Mouse (Mus musculus): Measurements from ENCODE around the gene Dpagt1. TPM values are rescaled to one million over a fixed set of nuclear protein-coding genes. Genes with fewer than 3 reads are reported as not detected.
"Not testable (repeated sequence)": the region's sequence is repeated elsewhere in the genome, so short reads cannot be mapped to it uniquely, and the experiment has no call there.

Gene Dpagt1
- total RNA-seq, 2 experiments from 2014 or later = 20.4 to 22.2 TPM

GRCm38 (mm10) chr9:44318076-44318825, 7.6 kb upstream of the Dpagt1 start:
- intact Hi-C loops (cut with DNase I) = no loop called here
- no peak for DNase-seq

DNA sequence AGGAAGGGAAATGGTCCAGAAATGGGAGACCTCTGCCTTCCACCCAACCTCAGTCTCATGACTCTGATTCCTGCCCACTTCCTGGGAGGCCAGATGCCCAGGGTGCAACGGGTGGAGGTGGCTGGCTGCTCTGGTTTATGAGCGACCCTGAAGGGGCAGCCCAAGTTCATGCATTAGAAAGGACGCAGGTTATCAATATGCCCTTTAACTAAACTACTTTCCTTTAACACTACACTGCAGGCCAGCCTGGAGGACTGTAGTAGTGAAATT, 7.1 kb upstream of the Dpagt1 start:
- intact Hi-C loops (cut with DNase I) = no loop called here
- DNase-seq = no peak

DNA sequence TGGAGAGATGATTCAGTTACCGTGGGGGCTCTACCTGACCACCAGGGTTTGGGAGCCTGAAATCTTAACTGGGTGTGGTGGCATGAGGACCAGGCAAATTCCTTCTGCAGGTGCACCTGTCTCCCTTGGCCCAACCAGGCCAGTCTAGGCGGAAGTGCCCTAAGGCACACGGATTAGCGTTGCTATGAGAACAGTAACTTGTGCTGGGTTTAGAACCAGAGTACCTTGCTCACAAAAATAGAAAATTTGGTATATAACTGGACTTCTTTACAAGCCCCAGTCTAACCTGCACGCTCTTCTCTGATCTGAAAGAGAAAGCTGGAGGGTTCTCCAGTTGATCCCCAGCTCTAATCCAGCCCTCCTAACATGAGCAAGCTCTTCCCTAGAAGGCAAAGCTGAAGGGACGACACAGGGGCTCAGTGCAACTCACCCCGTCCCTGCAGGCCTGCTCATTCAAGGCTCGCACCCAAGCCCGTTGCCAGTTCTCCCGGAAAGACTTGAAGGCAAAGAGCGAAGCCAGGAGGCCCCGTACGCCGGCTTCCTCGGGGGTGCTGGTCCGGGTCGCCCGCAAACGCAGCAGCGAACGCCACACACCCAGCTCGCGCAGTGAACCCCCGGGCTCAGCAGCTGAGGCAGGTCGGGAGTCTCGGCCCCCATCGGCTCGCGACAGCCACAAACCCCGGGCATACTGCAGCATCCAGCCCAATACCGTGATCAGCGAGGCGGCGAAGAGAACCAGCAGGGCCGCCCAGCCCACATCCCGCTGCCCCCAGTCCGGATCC, 6.5 kb upstream of the Dpagt1 start:
- DNase-seq = no peak
- intact Hi-C loops (cut with DNase I) = no loop called here

- peak; percentile 95 for DNase-seq
- intact Hi-C loops (cut with DNase I) = no loop called here
These were observed 5.7 kb upstream of the Dpagt1 start, which contains the start of gene C2cd2l for GRCm38 (mm10) chr9:44319887-44320798. Gene C2cd2l, minus strand, starts transcription at chr9:44320285.

DNA sequence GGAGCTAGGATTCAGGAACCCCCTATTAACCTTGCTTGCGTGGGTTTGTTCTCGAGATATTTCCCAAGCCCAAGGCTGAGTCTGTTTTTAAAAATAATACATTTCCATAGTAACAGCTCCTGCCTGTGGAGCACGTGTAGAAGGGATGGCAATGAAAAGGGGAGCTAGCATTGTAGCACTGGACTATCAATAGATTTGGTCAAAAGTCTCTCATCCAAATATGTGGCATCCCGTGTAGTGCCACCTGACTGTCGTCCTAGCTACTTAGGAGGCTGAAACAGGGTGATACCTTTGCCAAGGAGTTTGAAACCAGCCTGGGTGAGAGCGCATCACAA, 5.1 kb upstream of the Dpagt1 start:
- intact Hi-C loops (cut with DNase I) = no loop called here
- DNase-seq = no peak

GRCm38 (mm10) chr9:44323656-44324055, 2.2 kb upstream of the Dpagt1 start:
- DNase-seq; intact Hi-C loops (cut with DNase I): not testable (repeated sequence)

- DNase-seq = no peak
- intact Hi-C loops (cut with DNase I) = no loop called here
These were observed 1.7 kb upstream of the Dpagt1 start for GRCm38 (mm10) chr9:44324147-44324546.

GRCm38 (mm10) chr9:44325032-44325767, 619 bp upstream of the Dpagt1 start:
- intact Hi-C loops (cut with DNase I); DNase-seq: not testable (repeated sequence)

- peak; percentile 84 for DNase-seq
- intact Hi-C loops (cut with DNase I) = no loop called here
These were observed 698 bp downstream of the Dpagt1 start for GRCm38 (mm10) chr9:44326371-44327063.

DNA sequence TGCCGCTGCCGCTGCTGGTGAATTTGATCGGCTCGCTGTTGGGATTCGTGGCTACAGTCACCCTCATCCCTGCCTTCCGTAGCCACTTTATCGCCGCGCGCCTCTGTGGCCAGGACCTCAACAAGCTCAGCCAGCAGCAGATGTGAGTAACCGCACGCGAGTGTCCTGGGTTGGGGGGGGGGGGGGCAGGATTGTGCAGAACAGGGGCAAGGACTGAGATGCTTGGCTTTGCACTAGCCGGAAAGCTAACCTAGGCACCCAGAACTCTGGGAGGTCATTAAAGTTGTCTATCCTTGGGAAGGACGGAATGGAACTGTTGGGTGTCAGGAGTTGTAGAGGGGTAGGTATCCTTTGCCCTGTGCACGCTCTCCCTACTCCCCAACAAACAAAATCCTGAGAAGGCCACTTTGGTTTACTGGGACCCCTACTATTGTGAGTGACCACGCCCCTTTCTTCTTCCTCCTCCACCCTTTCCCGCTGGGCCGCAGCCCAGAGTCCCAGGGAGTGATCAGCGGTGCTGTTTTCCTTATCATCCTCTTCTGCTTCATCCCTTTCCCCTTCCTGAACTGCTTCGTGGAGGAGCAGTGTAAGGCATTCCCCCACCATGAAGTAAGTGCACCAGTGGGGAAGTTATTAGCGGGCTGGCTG, 1.4 kb downstream of the Dpagt1 start:
- intact Hi-C loops (cut with DNase I) = no loop called here

GRCm38 (mm10) chr9:44327926-44328325, 2.1 kb downstream of the Dpagt1 start:
- intact Hi-C loops (cut with DNase I) = no loop called here
- no peak for DNase-seq

More for the DNA sequence above, 1.4 kb downstream of the Dpagt1 start:
- DNase-seq = no peak

GRCm38 (mm10) chr9:44330736-44331135, 4.9 kb downstream of the Dpagt1 start:
- intact Hi-C loops (cut with DNase I) = no loop called here
- DNase-seq = no peak

DNA sequence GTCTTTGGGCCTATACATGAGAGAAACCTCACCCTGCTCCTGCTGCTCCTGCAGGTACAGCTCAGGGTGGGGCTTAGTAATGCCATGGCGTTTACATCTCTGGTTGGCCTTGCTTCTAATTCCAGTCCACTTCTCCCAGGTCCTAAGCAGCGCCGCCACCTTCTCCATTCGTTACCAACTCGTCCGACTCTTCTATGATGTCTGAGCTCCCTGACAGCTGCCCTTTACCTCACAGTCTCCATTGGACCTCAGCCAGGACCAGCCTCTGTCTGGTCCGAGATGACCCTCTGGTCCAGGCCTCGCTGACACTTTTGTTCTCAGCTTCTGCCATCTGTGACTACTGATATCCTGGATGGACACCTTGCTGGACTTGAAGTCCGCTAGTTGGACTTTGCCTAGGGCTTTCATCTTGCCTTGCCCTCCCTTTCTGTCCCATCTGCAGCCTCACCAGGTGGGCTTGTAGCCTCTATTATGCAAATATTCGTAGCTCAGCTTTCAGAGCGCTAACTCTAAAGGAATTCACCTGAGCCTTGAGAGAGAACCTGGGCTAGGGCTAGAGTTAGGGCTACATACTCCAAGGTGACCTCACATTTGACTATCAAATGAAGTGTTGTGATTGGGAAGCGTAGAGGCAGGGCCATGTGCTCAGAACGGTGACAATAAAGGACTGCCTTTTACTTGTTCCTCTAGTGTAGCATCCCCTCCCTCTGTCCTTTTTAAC, 7.3 kb downstream of the Dpagt1 start:
- intact Hi-C loops (cut with DNase I) = no loop called here
- DNase-seq = no peak

DNA sequence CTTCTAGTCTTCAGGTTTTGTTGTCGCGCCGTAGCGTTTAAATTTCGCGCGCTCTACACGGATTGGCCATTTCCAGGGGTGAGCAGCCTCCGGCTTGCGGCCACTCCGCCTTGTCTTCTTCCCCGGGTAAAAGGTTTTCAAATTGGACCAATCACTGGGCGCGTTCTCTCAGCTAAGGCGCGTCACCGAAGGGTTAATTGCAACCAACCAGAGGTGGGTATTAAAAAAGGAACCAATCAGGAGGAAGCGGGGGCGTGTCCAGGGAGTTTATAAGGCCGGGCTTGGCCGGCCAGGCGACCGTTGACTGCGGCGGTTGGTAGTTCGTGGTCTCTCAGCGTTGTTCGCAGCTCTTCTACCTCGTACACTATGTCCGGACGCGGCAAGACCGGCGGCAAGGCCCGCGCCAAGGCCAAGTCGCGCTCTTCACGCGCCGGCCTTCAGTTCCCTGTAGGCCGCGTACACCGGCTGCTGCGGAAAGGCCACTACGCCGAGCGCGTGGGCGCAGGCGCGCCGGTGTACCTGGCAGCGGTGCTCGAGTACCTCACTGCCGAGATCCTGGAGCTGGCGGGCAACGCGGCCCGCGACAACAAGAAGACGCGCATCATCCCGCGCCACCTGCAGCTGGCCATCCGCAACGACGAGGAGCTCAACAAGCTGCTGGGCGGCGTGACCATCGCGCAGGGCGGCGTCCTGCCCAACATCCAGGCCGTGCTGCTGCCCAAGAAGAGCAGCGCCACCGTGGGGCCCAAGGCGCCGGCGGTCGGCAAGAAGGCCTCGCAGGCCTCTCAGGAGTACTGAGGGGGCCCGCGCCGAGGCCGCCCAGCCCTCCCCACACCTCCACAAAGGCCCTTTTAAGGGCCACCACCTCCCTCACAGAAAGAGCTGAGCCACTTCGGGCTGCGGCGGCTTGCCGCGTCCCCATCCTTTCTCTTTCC, 8.8 kb downstream of the Dpagt1 start, which contains the start of gene H2afx:
TSS of gene H2afx (plus strand) at position 299 of the 935 bp plus-strand sequence.
- intact Hi-C loops (cut with DNase I) = no loop called here

DNA sequence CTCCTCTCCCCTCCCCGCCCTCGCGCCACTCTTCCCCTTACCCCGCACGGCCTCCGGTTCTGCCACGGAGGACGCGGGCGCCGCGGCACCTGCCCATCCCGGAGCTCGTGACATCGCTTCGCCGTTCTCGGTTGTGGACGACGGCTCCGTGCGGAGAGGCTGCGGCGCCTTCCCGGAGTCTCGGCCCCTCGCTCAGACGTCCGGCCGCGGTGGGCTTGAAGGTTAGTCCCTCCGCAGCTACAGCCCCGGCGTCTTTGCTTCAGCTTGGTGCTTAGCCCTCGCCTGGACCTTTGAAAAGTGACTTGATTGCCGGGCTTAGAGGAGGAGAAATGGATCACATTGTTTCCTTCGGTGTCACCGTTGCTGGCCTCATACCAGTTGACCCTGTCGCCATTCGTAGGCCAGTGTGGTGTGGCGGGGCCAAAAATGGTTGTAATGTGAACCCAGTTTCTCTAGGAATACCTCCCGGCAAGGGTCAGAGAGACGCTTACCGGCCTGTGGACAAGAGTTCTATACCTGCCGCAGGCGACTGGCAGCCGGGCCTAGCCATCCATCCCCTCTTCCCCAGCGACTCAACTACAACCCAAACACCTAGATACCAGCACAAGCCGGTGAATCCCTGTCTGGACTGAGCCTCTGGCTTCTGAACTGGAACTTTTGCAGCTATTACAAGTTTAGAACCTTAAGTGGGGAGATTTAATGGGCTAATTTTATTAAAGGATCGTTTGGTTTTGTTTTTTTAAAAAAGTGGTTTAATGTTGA, 9.7 kb downstream of the Dpagt1 start:
- intact Hi-C loops (cut with DNase I) = no loop called here
- DNase-seq = no peak

More for the DNA sequence above, 8.8 kb downstream of the Dpagt1 start, which contains the start of gene H2afx:
- DNase-seq = peak; percentile 98

GRCm38 (mm10) chr9:44336093-44336406, 10.2 kb downstream of the Dpagt1 start:
- intact Hi-C loops (cut with DNase I) = no loop called here
- no peak for DNase-seq

DNA sequence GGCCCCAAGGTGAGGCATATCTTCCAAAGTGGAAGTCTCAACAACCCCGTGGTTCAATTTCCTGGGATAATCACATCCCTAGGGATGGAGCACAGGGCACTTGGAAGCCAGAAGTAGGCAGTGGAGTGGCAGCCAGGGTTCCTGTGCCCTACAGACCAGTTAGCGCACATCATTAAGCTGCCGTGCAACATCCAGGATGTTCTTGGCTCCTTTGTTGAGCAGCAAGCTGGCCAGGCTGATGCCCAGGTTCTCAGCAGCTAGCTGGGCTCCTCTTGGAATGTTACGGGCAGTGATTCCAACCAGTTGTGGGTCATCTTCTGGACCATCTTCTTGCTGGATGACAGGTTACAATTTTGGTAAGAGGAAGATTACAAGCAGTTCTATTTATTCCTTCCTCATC, 10.7 kb downstream of the Dpagt1 start:
- intact Hi-C loops (cut with DNase I); DNase-seq: not testable (repeated sequence)
